Mouse (Mus musculus): ENCODE data around the gene Ddx17.
A peak's percentile ranks its signal among the peaks of the same experiment; 100 is the strongest.

Gene Ddx17

DNA sequence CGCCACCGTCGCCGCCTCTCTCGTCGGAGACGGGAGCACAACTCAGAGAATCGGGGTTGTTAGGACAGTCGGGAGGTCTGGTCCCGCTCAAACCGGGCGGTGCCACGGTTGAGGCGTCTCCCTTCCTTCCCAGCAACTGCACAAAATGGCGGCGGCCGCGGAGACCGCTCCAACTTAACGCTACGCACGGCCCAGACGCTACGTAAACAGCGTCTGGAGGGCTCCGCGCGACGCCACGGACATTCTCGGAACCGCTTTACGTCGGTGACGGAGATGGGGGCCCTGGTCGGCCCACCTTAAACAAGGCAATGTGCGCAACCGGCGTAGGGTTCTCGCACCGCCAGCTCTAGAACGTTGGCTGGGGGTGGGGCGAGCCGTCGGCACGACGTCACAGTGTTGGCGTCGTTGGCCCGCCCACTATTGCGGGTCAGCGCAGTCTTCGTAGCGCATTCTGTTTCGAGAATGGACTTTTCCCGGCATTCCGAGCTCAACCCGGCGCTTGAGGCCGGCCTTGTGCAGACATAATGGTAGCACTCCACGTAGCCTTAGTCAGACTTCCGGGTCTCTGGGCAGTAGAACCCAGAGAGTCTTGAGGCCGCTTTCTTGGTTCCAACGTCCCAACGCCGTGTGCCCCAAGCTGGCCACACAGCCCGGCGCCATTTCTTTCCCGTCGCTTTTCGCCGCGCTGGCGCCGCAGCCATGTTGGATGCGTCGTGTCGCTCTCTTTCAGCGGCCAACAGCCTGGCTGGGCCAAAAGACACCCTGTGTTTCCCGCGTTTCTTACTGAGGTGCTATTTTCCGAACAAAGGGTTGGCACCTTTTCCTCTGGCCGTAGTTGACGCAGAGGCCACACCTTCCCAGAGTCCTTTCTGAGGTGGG lies at the start of gene Ddx17:
TSS of gene Ddx17 (minus strand) at position 332 of the 879 bp plus-strand sequence.
- DNase-seq (ENCODE audit: low read depth): peak; percentile 100

DNA sequence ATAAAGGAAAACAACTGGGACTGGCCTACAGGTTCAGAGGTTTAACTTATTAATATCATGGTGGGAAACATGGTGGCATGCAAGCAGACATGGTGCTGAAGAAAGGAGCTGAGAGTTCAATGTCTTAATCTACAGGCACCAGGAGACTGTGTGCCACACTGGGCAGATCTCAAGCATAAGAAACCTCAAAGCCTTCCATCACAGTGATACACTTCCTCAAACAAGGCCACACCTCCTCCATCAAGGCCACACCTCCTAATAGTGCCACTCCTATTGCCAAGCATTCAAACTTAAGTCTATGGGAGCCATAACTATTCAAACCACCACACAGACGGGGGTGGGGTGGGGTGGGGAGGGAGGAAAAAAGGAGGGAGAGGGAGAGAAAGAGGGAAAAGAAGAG lies 35.0 kb upstream of the Ddx17 start:
- no peak for DNase-seq (ENCODE audit: low read depth)

DNA sequence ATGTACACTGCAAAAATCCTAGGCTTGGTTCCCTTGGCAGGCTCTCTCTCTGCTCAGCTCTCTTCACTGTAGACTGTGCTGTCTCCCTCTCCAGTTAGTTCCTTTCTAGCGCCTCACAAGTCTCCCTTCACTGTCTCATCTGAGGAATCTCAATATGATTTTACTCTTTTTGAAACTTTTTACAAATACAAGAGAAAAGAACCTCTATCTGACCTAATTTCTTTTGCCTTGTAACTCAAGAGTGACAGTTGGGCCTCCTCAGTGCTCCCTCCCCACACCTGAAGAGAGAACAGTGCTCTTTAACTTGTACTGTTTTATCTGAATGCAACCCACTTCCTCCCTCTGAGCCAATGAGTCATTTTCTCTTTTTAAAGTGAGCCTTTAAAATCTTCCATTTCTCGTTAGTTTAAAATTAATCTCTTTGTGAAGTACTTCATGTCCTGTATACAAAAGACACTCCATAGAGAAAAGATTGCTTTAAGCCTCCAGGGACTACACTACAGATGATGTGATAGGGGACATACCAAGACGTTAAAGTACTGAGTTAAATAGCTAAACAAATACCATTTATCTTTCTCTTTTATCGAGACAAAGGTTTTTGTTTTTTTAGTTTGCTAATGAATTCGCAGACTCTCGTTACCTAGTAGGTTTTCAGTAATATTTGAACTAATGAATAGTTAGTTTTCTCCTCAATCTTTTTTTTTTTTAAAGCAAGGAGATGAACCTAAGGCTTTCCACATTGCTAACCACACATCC lies 31.3 kb upstream of the Ddx17 start:
- DNase-seq (ENCODE audit: low read depth): peak; percentile 51

DNA sequence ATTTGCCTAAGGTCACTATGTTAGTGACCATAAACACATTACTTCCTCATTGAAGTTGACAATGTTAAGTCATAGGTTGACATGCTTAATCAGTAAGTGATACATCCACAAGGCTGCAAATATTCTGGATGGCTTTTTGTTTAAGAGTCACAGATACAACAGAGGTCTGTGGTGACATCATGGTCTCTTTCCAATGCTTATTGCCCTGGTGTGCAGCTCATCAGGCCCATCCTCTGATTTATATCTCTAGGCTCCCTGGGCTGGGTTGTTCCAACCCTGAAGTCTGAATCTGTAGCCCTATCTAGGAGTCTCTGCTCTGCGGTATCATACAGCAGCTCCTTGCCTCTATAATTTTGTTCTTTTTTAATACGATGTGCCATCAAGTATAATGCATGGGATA lies 30.4 kb upstream of the Ddx17 start:
- DNase-seq (ENCODE audit: low read depth): no peak

DNA sequence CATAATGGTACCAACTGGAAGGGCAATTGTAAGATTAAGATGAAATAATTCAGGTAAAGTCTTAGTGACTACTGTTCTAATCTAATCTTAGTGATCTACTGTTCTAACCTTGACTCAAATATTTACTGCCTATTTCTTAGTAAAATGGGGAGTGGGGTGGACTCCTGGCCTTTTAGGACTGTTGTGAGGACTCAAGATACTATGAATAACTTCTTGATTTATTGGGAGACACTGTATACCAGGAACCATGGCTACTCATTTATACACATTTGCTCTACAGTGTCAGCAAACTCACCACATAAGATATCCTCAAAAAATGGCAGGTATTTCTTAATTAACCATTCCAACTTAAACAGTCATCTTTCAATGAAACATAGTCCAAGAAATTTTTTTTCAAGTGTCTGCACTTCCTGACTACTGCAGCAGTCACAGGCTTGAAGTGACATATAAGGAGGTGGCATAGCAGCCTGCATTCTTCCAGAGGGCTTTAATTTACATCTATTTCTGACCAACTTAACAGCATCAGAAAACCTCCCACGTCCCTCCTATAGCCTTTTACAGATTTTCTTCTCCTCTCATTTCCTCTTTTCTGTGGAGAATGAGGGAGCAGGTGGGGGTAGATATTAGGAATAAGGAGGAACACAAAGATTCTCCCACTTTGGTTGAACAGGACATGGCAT lies 29.1 kb upstream of the Ddx17 start:
- DNase-seq (ENCODE audit: low read depth): no peak

DNA sequence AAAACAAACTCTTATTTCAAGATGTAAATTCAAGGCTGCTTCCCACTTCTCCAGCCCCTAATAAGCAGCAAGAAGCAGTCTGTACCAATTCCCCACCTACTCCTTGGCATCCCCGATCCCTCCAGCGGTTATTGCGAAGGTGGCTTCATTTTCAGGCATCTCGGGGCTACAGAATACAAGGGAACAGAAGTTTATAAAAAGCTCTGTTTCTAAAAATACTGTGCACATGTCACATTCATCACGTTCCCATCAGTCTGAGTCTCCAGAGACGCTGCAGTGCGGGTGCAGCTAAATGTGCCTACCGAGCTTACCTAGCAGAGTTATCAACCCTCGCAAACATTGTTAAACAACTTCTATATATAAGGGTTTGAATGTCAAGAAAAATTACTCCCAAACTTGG lies 15.9 kb upstream of the Ddx17 start:
- DNase-seq (ENCODE audit: low read depth): no peak

DNA sequence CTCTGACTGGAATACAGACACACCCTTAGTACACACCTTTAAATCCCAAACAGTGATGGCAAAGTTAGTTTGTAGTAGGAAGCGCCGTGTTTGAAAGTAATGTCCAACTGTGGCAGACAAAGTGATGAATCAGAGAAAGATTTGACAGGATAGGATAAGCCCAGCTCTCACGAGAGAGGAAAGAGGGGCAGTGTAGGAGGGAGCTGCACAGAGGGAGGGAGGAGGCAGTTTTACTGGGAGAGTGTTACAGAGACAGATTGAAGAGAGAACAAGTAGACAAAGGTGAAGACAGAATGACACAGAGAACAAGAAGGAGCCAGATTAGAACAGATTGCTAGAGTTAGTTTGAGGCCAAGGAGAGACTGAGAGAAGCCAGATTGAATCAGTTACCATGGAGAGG lies 13.1 kb upstream of the Ddx17 start:
- DNase-seq (ENCODE audit: low read depth): no peak

DNA sequence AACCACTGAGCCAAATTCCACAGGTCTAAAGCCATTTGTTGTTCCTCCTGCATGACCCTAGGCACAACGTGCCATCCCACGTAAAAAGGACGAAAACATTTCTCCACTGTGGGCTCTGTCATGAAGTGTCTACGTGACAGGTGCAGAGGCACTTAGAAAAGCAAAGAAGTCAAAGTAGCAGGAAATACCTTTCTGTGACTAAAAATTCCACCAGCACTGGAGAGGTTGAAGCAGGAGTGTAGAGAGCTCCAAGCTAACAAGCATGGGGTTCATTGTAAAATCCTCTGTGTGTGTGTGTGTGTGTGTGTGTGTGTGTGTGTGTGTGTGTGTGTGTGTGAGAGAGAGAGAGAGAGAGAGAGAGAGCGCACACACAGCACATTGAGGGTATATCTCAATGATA lies 6.0 kb upstream of the Ddx17 start:
- DNase-seq (ENCODE audit: low read depth): no peak

DNA sequence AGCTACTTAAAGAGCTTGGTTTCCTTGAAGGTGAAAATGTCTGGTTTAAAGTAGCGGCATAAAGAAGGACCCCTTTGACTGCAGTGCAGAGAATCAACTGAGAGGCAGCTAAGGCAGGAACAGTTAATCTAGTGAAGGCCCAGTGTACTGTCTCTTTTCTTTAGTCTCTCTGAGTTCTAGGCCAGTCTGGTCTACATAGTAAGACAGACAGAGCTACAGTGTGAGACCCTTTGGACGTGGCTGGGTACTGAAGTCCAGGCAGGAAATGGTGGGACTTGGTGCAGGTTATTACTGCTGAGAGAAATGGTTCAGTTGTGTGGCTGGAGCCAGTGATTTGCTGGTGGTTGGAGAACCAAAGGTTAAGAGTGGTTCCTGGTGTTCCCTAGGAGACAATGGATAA lies 1.7 kb upstream of the Ddx17 start:
- DNase-seq (ENCODE audit: low read depth): no peak

DNA sequence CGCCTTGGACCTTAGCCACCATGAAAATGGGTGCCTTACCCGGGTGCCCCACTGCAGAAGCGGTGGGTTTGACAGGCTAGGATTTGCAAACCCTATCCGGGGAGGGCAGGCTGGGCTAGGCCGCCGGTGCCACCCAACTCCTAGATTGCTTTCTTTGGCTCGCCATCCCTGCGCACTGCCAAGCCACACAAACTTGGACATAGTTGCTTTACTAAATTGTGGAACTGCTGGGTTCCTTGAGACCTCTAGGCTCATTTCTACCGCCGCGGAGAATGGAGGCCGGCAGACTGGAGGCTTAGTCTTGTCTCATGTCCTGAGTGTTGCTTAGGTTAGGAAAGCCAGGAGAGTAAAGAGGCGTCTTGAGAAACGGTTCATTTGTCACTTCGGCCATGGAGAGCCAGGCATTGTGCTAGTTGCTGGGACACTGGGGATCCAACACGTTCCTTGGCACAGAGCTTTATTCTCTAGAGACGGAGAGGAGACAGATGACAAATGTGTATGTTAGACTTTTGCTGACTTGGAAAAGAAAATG lies 814 bp upstream of the Ddx17 start:
- DNase-seq (ENCODE audit: low read depth): no peak

DNA sequence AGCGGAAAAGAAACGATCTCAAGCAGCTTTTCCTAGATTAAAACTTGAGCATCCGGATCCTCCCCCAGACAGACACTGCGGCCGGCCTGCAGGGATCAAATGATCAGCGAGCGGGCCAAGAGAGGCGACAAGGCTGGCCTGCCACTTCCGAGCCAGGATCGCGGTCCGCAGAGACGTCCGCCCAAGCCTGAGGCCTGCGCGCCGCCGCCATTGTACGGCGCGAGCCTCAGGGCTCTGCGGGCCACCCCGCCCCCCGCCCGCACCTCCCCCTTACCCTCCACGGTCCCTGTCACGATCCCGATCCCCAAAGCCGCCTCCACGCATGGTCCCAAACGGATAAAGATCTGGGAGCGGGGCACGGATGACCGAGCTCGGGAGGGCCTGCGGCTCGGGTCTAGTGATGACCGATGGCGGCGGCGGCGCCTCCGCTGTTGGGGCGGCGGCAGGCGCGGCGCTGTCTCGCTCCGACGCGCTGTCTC lies 581 bp downstream of the Ddx17 start:
- DNase-seq (ENCODE audit: low read depth): peak; percentile 74

DNA sequence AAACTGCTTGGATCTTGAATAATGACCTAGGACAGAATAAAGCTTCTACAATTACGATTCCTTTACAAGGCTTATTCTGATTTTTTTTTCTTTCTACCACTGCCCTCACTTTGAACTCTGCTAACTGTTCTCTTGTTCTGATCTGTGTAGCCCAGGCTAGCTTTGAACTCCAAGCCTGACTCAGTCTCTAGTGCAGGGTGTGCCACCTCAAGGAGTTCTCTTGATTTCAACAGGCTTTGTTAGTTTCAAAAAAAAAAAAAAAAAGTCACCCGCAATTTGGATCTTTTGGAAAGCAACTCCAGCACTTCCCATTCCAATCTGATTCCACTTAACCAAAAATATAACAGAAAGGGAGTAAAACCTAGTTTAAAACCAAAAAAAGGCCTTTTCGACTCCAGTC lies 1.0 kb downstream of the Ddx17 start:
- peak; percentile 33 for DNase-seq (ENCODE audit: low read depth)

DNA sequence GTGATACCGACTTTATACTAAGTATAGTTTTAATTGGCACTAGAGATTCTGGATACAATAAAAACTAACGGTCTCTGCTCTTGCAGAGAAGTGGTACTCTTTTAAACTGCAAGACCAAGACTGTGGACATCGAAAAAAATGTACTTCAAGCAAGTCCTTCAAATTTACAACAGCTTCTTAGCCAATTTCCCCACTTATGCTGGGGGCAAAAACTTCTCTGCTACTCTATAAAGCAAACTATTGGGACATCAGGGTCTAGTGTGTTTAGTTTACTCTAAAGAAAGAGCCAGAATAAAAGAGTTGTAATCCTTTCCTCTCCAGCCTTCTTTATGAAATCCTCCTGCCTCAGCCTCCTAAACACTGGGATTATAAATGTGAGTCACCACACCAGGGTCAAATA lies 2.6 kb downstream of the Ddx17 start:
- DNase-seq (ENCODE audit: low read depth): no peak

DNA sequence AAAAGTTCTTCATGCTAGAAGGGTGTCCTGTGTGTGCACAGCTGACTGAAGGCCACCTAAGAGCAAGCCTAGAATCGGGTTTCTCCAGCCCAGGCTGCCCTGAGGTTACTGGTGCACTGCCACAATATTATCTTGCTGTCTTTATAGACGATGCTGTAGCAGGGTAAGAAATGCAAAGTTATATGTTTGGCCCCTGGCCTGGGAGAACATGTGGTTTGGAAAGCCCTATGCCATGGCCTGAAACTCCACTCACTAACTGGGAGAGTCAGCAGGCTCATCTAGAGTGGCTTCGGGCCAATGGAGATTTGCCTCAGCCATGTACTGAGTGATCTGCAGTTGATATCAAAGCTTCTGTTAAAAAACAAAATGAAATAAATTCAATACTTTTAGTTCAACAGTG lies 12.7 kb downstream of the Ddx17 start:
- DNase-seq (ENCODE audit: low read depth): no peak

DNA sequence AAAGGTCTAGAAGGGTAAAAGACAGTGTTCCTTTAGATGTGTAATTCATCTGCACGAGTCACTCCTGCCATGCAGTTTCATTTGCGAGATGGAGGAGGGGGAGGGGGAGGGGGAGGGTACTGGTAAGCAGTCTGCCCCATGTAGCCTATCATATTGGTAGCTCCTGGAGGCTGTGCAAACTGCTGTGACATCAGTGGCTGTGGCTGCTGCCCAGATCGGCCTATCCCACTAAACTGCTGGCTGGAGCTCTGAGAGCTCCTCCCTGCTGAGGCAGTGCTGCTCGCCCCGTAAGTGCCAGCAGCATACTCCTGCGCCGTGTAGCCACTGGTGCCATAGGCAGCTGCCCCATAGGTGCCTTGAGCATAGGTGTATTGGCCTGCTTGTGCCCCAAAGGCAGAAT lies 16.6 kb downstream of the Ddx17 start:
- no peak for DNase-seq (ENCODE audit: low read depth)

DNA sequence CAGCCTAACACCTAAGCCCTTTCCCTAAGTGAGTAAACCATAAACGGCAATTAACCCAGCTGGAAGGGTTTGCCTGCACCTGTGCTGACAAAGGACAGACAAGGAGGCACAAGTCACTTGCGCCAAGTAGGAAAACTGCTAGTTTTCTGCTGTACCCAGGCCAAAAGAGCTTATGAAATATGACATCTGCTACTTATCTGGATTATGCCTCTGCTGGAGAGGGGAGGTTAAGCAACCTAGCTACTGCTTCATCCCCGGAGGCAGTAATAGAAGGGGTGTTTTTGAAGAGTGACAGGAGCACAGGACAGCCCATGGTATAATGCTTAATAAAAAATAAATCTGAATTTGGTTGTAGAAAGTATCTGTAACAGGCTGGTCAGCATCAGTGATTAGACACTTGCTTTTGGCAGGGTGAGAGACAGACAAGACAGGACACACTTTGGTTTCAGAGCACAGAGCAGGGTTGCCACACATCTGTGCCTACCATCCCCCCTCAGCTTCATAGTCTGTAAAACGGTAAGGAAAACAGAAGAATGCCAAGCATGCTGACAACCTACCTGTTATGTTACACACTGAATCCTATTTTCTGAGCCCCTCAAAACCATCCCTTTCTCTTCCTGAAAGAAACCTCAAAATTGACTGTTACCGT lies 18.4 kb downstream of the Ddx17 start:
- DNase-seq (ENCODE audit: low read depth): no peak

DNA sequence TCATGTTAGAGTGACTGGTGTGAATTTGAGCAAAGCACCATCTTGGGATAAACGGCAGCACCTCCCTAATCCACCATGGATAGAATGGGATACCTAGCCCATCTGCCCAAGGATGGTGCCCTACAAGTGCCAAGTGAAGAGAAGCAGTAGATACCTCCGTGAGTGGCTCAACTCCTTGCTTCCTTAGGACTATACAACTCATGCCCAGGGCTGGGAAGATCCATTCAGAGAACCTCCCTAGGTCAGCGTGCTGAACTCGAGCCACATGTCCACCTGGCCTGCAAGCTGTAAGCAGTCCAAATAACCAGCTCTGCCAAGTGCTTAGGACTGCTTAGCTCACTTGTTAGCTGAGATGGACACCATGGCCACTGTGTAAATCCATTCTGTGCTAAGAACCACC lies 19.3 kb downstream of the Ddx17 start:
- no peak for DNase-seq (ENCODE audit: low read depth)

DNA sequence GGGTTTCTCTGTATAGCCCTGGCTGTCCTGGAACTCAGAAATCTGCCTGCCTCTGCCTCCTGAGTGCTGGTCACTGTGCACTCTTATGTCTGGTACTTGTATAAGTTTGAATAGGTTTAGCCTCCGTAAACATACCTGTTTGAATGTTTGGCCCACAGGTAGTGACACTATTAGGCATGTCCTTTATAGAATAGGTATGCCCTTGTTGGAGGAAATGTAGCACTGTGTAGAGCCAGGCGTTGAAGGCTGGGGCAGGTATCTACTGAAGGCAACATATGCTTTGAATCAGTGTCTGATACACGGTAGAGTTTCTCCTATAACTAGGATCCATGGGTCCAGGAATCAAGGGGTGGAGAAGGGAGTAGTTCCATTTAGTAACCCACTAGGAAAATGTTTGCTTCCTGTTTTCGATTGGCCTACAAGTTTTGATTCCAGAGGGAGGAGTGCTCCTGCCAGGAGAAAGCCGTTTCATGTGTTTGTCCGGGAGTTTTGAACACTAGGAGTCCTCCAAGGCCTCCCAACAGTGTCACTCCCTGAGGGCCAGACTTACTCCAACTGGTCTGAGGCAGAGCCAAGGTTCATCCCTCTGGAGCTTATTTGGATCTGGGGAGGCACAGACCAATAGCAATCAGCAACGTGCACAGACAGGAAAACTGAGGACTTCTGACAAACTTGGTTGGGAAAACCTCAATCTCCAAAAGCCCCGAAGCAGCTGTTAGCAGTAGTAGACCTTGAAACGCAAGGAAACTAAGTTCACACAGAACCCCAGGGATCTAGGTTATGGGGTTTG lies 20.4 kb downstream of the Ddx17 start:
- DNase-seq (ENCODE audit: low read depth): no peak

DNA sequence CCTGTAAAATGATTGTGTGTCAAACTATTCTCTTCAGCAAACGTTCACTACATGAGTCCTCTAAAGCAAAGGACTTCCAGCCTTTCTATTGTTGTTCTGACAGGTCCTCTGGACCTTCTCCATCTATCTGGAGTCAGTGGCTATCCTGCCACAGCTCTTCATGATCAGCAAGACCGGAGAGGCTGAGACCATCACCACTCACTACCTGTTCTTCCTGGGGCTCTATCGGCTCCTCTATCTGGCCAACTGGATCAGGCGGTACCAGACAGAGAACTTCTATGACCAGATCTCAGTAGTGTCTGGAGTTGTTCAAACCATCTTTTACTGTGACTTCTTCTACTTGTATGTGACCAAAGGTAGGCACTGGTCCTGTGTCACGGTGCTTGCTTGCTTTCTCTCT lies 21.0 kb downstream of the Ddx17 start:
- DNase-seq (ENCODE audit: low read depth): no peak

DNA sequence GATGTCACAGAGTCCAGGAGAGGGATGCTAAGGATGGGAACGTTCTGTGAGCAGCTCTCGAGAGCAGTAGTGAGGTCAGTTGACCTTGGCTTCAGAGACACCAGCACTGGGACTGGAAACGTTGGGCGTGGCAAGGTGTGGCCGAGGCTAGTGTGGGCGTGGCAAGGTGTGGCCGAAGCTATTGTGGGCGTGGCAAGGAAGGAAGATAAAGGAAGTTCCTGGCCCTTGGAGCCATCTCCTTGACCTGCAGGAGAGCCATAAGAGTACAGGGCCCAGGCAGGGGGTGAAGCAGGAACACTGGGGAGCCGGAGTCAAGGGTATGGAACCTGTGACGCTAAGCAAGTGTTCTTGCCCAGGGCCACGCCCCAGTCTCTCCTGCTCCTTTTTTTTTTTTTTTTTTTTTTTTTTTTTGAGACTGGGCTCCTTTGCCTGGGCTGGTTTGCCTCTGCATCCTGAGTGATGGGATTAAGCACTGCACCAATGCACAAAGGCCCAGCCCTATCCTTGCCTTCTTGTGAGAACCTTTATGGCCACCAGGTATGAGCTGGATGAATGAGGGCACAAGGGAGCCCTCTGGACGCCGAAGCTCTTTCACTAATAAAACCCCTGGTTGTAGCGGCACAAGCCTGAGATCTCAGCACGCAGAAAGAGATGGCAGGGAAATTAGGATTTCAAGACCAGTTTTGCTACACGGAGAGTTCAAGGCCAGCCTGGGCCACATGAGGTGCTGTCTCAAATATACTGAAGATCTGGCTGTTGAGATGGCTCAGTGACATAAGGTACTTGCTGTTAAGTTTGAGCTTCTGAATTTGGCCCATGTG lies 26.9 kb downstream of the Ddx17 start:
- DNase-seq (ENCODE audit: low read depth): no peak
